Mouse (Mus musculus): ENCODE results near the gene Olfr1109.

Olfr1109 gene

DNA sequence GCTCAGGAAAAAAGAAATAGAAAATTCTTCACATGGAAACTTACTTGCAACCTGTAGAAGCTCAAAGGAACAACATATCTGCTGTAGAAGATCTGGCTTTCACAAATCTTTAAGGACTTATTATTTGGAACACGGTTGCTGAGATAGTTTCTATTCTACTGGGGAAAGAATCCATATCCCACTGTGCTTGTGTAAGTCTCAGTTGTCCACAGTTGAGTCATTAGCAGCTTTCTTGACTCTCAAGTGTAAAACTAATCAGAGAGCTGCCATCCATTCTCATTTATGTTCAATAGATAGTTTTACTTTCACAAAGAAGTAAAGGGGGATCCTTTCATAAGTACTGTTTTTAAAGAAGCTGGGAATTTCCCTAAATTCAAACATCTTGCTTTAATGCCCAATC lies at the start of gene Olfr1109:
Olfr1109 (minus strand) TSS at position 101 of the 400 bp plus-strand sequence.
- no peak for DNase-seq

DNA sequence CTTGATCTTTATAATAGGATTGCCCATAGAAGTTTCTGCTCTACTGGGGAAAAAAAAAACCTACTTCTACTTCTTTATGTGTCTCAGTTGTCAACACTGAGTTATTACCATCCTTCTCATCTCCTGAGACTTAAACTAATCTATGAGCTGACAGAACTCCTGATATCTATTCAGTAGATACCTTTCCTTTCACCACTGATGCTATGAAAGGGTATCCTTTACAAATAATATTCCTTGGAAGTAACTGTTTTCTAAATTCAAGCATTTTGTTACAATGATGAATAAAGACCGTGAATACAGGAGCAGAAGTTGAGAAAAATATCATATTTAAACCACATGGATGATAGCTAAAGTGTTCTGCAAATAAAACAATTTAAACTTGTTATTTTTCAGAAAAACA lies 44.4 kb upstream of the Olfr1109 start, which contains the start of gene Olfr1110:
Olfr1110 (minus strand) TSS at position 101 of the 400 bp plus-strand sequence.
- DNase-seq: no peak

GRCm38 (mm10) chr2:87114467-87114866 lies 18.7 kb upstream of the Olfr1109 start, which contains the start of gene Olfr259:
TSS of gene Olfr259 (minus strand) at chr2:87114567.
- DNase-seq: no peak

DNA sequence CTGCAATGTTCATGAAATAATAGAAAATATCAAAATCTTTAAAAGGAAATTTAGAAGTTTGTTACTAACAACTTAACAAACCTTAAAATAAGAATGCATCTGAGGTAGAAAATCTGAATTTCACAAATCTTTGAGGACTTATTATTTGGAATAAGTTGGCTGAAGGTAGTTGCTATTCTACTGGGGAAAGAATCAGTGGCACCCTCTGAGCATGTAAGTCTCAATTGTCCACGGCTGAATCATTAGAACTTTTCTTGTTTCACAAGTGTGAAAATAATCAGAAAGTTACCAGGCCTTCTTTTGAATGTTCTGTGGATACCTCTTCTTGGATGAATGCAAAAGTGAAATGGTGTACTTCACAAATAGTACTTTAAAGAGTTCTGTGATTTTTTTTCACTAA lies 20.1 kb downstream of the Olfr1109 start, which contains the start of gene Olfr1107:
Olfr1107 (minus strand) TSS at position 101 of the 400 bp plus-strand sequence.
- no peak for DNase-seq

DNA sequence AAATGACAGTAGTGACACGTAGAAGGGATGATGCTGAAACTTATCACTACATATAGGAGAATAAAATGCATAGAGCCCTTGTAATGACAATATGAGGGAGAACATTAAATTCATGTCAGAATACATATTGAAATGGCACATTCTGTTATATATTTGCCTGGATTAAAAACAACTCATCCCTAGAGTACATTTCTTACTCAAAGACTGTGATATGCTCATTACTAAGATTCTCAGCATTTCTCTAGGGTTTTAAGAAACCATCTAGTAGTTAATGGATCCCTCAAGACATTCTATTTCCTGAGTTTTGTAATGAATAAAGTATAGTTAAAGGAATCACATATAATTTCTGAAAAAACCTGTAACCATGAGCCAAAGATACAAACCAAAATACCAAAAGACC lies 43.6 kb downstream of the Olfr1109 start, which contains the start of gene Olfr1106:
Olfr1106 (minus strand) TSS at position 101 of the 400 bp plus-strand sequence.
- DNase-seq: no peak

All from cerebellum, adult 11-12 months (tissue).